Mouse (Mus musculus) subcutaneous adipose tissue, adult 2 months (tissue): Measurements from ENCODE around the gene Gm8237. TPM values are rescaled to one million over a fixed set of nuclear protein-coding genes. Genes with fewer than 3 reads are reported as not detected.

Experiments used
- polyA plus RNA-seq: library from polyadenylated mRNA; depleted of rRNA; stranded (reverse); fragments of >200 nt; gene quantifications from 2 replicates; pipeline ENCODE4 v1.2.3, GENCODE M21; 2012; ENCODE audit warnings: low replicate concordance; rRNA removed

Gene Gm8237
- 0.13 and 0.17 TPM in 2 replicates for polyA plus RNA-seq

GRCm38 (mm10) chr14:5880241-5880640 lies at the start of gene Gm8237:
TSS of gene Gm8237 (minus strand) at chr14:5880382.

DNA sequence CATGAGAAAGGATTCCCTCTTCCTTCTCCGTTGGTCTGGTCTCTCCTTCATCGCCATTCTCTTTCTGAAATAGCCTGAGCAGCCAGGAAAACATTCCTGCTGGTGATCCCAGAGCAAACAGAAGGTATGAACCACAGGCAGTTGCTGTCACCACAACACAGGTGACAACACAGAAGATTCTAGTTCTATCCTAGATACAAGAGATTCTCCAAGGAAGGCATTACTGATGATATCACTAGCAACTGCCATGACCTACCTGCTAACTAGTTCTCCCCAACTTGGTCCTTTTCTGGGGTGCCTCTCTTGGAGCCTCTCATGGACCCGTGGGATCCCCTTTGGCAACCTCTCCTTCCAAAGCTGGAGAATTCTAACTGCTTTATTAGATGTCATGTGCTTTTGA lies 50.0 kb downstream of the Gm8237 start, which contains the start of gene Gm3424:
Gene Gm3424 (minus strand): TSS at position 101 of the 400 bp plus-strand sequence.

Other genes starting within 250 kb of the Gm8237 start
- gene Gm8265, start 247.4 kb downstream of the Gm8237 start, polyA plus RNA-seq, result not detected in 2 replicates
- gene Gm9603, start 192.9 kb downstream of the Gm8237 start, polyA plus RNA-seq, result not detected in 2 replicates
- gene Gm3373, start 138.8 kb downstream of the Gm8237 start, polyA plus RNA-seq, result 0.19 and 2.4 TPM in 2 replicates
- gene Gm3383, start 72.4 kb downstream of the Gm8237 start, polyA plus RNA-seq, result 0.17 and 0.92 TPM in 2 replicates
- gene Gm3424, start 50.1 kb downstream of the Gm8237 start, polyA plus RNA-seq, result not detected in 2 replicates
- 0.28 and 0.52 TPM in 2 replicates for gene Gm3248, start 81.4 kb upstream of the Gm8237 start, polyA plus RNA-seq
- gene Gm3453, start 98.8 kb upstream of the Gm8237 start, polyA plus RNA-seq, result not detected in 2 replicates
- gene Gm6337, start 177.9 kb upstream of the Gm8237 start, polyA plus RNA-seq, result not detected in 2 replicates
- gene Gm8206, start 213.6 kb upstream of the Gm8237 start, polyA plus RNA-seq, result 0.21 and 0.57 TPM in 2 replicates
- 0.54 and 0.93 TPM in 2 replicates for gene Gm3468, start 228.3 kb upstream of the Gm8237 start, polyA plus RNA-seq
- gene Gm3476, start 245.4 kb upstream of the Gm8237 start, polyA plus RNA-seq, result not detected in 2 replicates